Mouse (Mus musculus) heart, postnatal 36 days (tissue): ENCODE data around the gene Thop1. TPM values are rescaled to one million over a fixed set of nuclear protein-coding genes. Genes with fewer than 3 reads are reported as not detected.

Experiments
- DNase-seq, 2 experiments: peaks; one replicate each; pipeline ENCODE4 v3.0.0; 2021 to 2022
- intact Hi-C: fragments of 180-260 bp; cut with DNase I; formaldehyde crosslinking; loops from one replicate; pipeline ENCODE4 v1.15.1; 2025
- microRNA-seq, 2 experiments: library from miRNA; unstranded; fragments of <30 nt; microRNA quantifications; one replicate each; pipeline ENCODE4 v1.2.0; 2021; ENCODE audit warnings: borderline number of aligned reads in 2 of 2
- total RNA-seq, 2 experiments: library from RNA; stranded (reverse); gene quantifications; 2 replicates each; pipeline ENCODE4 v1.2.3; 2021

Thop1 gene
- total RNA-seq, 2 experiments from 2014 or later, result 11.9 to 13.1 TPM

DNA sequence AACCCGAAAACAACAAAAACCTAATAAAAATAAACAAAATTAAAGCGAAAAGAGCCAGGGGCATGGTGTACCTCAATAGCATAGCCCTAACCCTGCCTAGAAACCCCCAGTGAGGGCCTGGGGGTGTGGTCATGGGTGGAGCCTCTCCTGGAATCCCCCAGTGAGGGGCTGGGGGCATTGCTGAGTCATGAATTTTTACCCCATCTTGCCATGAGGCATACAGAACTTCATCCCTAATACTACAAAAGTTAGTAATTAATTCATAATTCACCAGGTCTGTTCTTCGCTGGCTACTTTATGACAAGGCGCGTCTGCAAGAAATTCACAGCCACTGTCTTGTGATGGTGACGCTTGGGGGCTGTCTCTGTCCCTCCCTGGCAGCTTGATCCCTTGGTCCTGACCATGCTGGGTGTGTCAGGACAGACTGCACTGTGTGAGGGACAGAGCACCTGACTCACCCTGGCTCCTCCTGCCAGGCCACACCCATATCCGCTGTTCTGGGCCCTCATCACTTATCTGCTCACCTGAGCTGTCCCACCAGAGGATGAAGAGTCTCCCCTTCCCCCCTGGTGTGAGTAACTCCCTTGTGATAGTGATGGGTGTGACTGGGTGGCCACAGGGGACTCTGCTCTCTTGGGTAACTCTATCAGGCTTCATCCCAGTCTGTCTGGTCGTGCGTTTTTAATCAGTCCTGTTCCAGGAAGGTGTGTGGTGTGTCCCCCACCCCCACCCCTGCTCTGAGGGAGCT, 25.3 kb downstream of the Thop1 start:
- no peak for DNase-seq
- intact Hi-C loops, result no loop called here

DNA sequence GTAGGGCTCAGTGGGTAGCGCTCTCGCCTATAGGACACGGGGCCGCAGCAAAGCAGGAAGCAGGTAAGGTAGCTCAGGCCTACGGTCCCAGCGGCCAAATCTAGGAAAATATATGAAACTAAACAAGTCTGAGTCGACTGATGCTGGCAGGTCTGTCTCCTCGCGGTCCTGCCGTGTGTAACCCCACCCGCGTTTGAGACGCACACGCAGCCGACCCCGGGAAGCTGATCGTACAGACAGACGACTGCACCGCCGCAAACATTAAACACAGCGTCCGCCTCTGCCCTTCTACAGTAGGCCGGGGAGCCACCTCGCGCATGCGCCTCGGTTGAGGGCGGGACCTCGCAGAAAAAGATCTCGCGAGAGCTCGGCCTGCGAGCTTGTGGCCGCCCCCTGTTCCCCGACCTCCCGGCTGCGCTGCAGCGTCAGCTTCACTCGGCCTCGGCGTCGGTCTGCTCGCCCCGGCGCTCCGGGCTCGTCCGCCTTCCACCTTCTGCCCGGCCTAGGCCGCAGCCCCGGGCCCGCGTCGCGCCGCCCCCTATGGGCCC, 35.8 kb downstream of the Thop1 start, which contains the start of gene Map2k2:
TSS of gene Map2k2 (plus strand) at position 351 of the 548 bp plus-strand sequence.
- intact Hi-C loops, result no loop called here
- DNase-seq, result peak; percentile 98 to 99

DNA sequence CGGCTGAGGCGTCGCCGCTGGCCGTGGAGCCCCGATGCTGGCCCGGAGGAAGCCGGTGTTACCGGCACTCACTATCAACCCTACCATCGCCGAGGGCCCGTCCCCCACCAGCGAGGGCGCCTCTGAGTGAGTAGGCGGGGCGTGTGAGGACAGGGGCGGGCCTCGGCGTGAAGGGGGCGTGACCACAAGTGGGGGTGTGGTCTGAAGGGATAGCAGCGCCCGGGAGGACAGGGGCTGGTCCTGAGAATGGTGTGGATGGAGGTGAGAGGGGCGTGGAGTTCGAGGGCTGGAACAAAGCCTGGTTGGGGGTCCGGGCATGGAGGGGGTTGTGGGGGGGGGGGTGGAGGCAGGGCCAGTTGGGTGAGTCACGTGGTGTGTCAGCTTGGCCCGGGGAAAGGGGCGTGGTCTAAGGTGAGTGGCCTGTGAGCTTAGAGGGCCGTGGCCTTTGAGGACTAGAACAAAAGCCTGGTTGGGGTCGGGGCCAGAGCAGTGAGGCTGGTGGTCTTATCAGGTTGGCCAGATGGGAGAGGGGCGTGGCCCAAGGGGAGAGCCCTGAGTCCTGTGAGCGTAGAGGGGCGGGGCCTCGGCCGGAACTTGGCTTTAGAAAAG, 36.4 kb downstream of the Thop1 start:
- peak; percentile 80 to 88 for DNase-seq
- intact Hi-C loops, result no loop called here

DNA sequence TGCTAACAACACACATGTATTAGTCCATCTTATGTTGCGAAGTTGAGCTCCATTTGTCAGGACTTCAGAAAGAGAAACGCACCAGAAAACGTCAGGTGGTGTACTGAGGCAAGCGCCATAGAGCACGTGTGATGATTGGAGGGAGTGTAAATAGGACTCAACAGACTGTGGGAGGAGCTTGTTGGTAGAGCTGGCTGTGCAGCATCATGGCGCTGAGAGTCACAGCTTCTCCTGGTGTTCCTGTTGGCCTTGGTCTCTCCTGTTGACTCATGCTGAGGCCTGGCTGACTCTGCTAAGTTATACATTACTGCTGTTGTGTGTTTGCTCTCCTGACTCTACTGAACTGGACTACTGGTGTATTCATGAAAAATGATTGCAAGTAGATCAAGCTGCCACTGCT, 43.1 kb downstream of the Thop1 start:
- intact Hi-C loops, result no loop called here
- DNase-seq, result no peak

DNA sequence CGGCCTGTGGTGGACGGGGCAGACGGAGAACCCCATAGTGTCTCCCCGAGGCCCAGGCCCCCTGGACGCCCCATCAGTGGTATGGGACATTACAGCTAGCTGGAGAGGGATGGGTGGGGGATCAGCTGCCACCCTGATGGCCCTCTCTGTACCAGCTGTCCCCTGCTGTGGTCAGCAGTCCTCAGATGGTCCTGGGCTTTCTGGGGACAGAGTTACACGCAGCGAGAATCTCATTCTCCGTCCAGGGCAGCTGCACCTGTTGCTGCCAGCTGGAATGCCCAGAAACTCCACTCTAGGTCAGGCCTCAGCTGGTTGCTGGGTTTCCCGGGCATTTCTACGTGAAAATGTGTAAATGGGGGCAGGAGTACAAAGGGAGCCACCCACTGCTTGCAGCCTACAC, 49.8 kb downstream of the Thop1 start:
- DNase-seq, result no peak
- intact Hi-C loops, result no loop called here

DNA sequence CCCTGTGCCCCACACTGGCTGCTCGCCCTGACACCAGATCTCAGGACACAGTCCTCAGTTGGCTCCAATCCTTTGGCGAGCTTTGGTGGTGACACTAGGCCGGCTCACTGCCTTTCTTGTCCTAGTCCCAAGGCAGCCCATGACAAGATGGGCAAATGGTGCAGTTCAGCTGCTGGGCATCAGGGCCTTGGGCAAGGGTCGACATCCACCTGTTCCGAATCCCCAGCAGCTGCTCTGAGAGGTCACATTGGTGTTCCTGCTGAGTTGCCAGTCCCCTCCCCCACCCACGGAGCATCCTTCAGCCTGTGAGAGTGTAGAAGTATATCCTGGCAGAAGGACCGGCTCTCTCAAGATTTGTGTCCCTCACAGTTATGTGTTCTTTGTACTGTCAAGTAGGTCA, 50.8 kb downstream of the Thop1 start:
- no peak for DNase-seq
- intact Hi-C loops, result no loop called here

DNA sequence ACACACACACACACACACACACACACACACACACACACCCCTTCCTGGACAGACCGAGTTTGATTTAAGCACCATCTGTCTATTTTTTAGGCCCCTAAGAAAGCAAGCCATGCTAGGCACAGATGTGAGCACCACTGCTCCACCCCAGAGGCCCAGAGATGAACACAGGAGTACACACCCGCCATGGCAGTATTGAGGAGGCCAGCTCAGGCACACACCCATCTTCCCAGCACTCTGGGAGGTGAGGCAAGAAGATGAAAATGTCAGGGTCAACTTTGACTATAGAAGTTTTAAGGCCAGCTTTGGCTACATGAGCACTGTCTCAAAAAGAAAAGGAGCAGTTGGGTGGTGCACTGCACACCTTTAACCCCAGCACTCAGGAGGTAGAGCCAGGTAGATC, 53.1 kb downstream of the Thop1 start:
- no peak for DNase-seq
- intact Hi-C loops, result no loop called here

DNA sequence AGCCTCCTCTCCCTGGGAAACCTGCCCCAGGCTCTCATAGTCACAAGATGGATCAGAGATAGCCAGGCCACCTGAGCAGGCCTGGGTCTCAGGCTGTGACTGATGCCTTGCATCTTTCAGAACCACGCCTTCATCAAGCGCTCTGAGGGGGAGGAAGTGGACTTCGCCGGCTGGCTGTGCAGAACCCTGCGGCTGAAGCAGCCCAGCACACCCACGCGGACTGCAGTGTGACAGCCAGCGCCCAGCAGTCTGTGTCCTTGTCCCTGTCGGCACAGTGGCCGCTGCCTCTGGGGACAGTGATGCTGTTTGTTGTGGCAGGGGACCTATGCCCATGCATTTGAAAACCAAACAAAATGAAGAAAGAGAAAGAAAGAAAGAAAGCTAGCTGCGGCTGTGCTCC, 53.7 kb downstream of the Thop1 start:
- no peak for DNase-seq
- intact Hi-C loops, result no loop called here

Small RNA genes lying within 50 kb of the gene (microRNA-seq; reads per million reads assigned to microRNA genes)
- 0 reads per million in 2 experiments for gene Mir5615-1
- gene Mir5615-2, result 0 reads per million in 2 experiments

Other genes with a start within 250 kb of the Thop1 start
- 100 to 1,000 TPM; 850 to 884 TPM for gene Oaz1, start 243.4 kb upstream of the Thop1 start, total RNA-seq
- 1 to 10 TPM; 6.4 to 8.9 TPM for gene Lingo3, start 226.0 kb upstream of the Thop1 start, total RNA-seq
- 10 to 100 TPM; 19.6 to 25.4 TPM for gene Lsm7, start 214.8 kb upstream of the Thop1 start, total RNA-seq
- gene Sppl2b, start 214.8 kb upstream of the Thop1 start, total RNA-seq, result 10 to 100 TPM; 15.6 to 19.1 TPM
- not detected for gene Tmprss9, start 198.2 kb upstream of the Thop1 start, total RNA-seq
- gene Timm13, start 169.1 kb upstream of the Thop1 start, total RNA-seq, result 100 to 1,000 TPM; 129 to 145 TPM
- 1 to 10 TPM; 3.6 to 4.9 TPM for gene Lmnb2, start 151.8 kb upstream of the Thop1 start, total RNA-seq
- 10 to 100 TPM; 11.0 to 18.7 TPM for gene Gadd45b, start 140.0 kb upstream of the Thop1 start, total RNA-seq
- gene Gng7, start 55.1 kb upstream of the Thop1 start, total RNA-seq, result under 1 TPM; 0.22 to 0.67 TPM
- not detected for gene Diras1, start 44.4 kb upstream of the Thop1 start, total RNA-seq
- gene Slc39a3, start 32.6 kb upstream of the Thop1 start, total RNA-seq, result 10 to 100 TPM; 14.5 to 14.6 TPM
- gene Sgta, start 9.9 kb upstream of the Thop1 start, total RNA-seq, result 10 to 100 TPM; 96.1 to 99.9 TPM
- gene Creb3l3, start 28.8 kb downstream of the Thop1 start, total RNA-seq, result 1 to 10 TPM in 1 of 2 experiments, under 1 TPM in 1; 0.95 to 1.1 TPM
- 100 to 1,000 TPM; 113 to 125 TPM for gene Map2k2, start 35.9 kb downstream of the Thop1 start, total RNA-seq
- 10 to 100 TPM; 37.9 to 39.5 TPM for gene Zbtb7a, start 65.2 kb downstream of the Thop1 start, total RNA-seq
- 10 to 100 TPM; 14.0 to 17.1 TPM for gene Pias4, start 97.9 kb downstream of the Thop1 start, total RNA-seq
- gene Eef2, start 106.6 kb downstream of the Thop1 start, total RNA-seq, result 1,000 to 10,000 TPM; 1,005 to 1,085 TPM
- 10 to 100 TPM; 31.0 to 31.3 TPM for gene Dapk3, start 113.0 kb downstream of the Thop1 start, total RNA-seq
- gene 4930442H23Rik, start 113.8 kb downstream of the Thop1 start, total RNA-seq, result not detected
- gene Nmrk2, start 132.0 kb downstream of the Thop1 start, total RNA-seq, result 1 to 10 TPM; 7.8 to 7.9 TPM
- under 1 TPM in 1 of 2 experiments, not detected in 1; 0.11 TPM for gene Atcay, start 160.8 kb downstream of the Thop1 start, total RNA-seq
- gene Zfr2, start 163.1 kb downstream of the Thop1 start, total RNA-seq, result 1 to 10 TPM; 2.5 to 3.6 TPM
- gene Matk, start 182.9 kb downstream of the Thop1 start, total RNA-seq, result under 1 TPM; 0.39 to 0.41 TPM
- gene Mrpl54, start 196.9 kb downstream of the Thop1 start, total RNA-seq, result 10 to 100 TPM; 95.2 to 97.4 TPM
- 100 to 1,000 TPM; 102 to 108 TPM for gene Apba3, start 196.9 kb downstream of the Thop1 start, total RNA-seq
- gene Tjp3, start 221.5 kb downstream of the Thop1 start, total RNA-seq, result under 1 TPM in 1 of 2 experiments, not detected in 1; 0.19 TPM
- 10 to 100 TPM; 31.5 to 33.3 TPM for gene Pip5k1c, start 222.9 kb downstream of the Thop1 start, total RNA-seq